Mouse (Mus musculus) CD4-positive, CD25-positive, alpha-beta regulatory T cell, adult 4 months (primary cell): ENCODE results near the gene Nxph1. TPM values are rescaled to one million over a fixed set of nuclear protein-coding genes. Genes with fewer than 3 reads are reported as not detected.

Source experiments
- ATAC-seq: one replicate; pipeline ENCODE4 v1.8.0; 2017
- polyA plus RNA-seq, 2 experiments: library from polyadenylated mRNA; unstranded; fragments of 100-300 nt; shearing (Covaris generic); gene quantifications; one replicate each; pipeline ENCODE4 v1.2.1; 2017

The Nxph1 gene
- polyA plus RNA-seq = not detected

DNA sequence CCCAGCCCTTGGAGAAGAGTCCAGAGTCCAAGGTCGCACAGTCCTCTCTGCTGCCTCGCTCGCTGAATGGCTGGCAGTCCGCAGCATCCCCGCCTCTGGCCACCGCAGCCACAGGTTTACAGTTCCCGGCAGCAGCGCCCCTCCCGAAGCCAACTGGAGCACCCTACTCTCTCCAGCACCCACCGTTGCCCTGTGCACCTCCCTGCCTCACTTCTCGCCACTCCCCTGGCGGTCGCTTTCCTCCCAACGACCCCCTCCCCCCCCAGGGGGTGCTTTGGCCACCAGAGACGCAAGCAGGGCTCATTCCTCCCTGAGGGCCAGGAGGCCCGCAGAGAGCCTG, at the start of gene Nxph1:
Nxph1 (plus strand) TSS at position 301 of the 340 bp plus-strand sequence.
- no peak for ATAC-seq

DNA sequence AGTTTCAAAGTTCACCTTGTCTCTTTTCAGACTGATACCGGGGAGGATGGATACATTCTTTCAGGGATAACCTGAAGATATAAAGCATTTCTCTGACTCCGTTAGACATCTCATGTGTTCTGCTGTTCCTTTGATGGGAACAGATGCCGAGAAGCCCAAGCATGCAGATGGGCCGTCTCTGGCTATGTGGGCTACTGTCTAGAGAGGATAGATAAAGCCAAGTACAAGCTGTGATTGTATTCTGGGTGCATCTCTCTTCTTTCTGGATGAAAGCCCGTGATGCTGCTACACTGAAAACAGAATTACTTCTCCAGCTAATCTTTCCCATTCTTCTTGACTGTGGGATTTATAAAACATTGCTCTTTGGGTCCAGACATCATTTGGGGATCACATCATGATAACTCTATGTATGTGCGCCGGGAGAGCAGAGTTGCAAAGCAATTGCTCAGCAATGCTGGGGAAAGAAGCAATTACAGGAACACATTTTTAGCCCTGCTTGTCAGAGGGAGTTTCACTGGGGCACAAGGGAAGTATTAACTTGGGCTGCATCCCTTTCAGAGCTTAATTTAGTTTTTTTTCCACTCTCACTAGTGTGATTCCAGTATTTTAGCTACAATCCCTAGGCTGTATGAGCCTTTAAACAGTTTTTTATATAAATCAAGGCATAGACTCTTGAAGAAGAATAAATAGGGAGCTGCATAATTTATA, 48.1 kb upstream of the Nxph1 start:
- ATAC-seq = no peak

DNA sequence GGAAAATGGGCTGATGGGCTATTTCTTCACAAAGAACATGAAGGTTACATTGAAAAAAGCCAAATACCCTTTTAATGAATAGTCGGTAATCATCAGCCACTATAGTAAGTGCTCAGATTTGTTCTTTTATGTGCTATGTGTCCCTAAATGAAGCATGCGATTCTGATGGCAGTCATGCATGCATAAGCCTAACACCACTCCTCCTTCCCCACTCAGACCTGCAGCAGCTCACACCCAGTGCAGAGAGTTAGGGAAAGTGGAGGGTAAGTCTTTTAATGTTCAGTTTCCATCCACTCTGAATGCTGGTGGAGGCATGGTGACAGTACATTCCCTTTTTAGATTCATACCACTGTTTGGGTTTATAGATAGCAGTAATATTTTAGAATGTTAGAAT, 47.5 kb upstream of the Nxph1 start:
- ATAC-seq = no peak

DNA sequence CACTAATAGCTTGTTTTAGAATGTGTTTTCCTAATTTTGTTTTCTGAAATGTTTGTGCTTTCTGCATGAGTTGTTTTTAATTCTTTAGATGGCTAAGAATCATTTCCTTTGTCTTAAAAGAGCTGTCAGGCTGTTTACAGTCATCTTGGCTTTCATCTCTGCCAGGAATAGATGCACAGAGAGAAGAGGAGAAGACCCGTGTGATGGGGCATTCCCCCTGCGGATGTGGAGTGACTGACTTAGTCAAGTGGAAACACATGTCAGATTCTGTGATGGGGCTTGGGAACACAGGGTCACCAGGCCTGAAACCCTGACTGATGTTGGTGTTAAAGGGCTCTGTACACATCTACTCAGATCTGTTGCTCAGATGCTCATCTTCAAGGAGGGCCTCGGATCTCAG, 40.3 kb upstream of the Nxph1 start:
- no peak for ATAC-seq

DNA sequence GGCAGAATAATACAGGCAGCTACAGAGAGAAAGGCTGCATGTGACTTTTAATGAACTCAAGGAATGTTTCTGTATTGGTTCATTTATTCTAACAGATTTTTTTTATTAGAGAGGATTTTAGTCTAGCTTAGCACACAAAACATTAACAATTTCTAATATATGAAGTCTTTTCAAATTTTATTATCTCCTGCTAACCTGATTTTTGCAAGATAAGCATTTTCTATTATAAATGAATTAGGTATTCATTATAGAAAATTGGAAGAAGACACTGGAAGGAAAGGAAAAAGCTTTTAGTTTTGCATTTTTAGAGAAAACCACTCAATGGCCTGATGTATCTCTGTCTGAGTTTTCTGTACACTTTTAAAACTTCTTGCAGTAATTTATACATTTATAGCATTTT, 34.8 kb upstream of the Nxph1 start:
- no peak for ATAC-seq

DNA sequence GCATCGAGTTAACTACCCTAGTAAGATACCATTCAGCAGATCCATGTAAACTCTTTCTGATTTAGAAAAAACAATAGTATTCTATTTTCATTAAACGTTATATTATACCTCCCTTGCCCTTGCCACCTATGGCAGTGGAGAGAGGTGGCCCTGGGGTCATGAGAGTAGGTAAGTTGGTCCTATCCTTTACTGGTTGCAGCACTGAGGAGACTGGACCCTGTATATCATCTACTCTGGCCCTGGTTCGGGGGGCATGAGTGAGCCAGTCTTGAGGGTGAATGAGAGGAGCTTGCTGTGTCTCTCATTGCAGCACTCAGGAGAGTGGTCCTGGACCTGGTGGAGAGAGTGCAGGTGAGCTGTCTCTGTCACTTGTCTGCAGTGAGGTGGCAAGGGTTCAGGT, 33.5 kb upstream of the Nxph1 start:
- ATAC-seq = no peak

DNA sequence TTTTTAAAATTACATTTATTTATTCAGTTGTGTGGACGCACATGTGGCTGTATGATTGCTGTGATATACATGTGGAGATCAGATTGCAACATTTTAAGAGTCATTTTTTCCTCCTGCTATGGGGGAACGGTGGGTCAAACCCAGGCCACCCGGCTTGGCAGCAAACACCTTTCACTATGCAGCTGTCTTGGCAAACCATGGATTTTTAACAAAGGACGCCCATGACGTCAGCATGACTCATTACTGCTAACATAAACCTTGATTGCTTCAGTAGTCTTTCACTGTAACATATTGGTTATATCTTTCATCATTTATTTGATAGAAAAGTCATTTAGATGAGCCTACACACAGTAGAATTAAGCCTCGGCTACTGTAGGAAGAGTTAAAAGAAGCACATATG, 23.8 kb upstream of the Nxph1 start:
- no peak for ATAC-seq

DNA sequence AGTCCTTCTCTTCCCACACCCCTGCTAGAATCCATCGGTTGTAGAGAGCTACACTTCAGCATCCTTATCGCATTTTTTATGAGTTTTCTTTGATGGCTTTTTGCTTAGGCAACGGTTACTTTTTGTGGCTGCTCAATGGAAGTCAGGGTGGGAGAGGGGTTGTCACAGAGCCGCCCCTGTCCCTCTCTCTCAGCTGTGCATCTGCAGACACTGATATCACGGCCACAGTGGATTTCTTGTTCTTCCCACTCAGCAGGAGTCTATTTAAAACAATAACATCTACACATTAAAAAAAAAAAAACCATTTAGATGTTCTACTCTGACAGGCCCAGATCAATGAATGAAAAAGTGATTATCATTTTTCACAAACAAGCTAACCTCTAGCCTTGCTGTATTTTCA, 13.0 kb upstream of the Nxph1 start:
- ATAC-seq = no peak

DNA sequence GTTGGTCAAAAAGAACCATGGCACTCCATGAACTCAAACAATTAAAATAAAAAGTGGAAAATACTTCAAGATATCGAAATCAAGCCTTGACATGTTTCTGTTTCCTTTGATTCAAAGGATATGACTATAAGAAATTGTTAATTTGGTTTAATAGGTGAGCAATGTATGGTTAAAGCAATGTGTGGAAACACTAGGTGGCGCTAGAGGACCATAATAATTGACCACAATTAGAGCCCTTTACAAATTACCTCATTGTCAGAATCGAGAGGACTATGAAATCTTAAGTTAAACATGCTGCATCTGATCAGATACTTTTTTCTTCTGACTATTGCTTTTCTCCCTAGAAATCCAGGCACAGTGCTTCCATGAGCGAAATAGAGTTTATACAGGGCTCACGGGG, 12.5 kb upstream of the Nxph1 start:
- peak; percentile 70 for ATAC-seq

DNA sequence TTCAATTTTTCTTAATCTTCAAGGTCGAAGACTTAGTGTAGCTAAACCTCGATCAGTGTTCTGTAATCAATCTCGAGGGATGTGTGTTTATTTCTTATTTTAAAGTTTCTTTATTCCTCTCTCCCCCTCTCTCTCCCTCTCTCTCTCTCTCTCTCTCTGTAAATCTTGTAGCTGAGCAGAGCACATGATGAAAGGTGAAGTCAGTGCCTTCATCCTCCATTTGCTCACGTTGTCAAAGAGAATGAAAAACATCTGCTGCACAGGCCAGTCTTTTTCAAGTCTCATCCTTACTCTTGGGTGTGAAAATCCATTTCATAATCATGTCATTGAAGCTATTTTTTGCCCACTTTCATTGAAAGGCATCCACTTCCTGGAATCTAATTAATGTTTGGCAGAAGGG, 12.1 kb upstream of the Nxph1 start:
- no peak for ATAC-seq

DNA sequence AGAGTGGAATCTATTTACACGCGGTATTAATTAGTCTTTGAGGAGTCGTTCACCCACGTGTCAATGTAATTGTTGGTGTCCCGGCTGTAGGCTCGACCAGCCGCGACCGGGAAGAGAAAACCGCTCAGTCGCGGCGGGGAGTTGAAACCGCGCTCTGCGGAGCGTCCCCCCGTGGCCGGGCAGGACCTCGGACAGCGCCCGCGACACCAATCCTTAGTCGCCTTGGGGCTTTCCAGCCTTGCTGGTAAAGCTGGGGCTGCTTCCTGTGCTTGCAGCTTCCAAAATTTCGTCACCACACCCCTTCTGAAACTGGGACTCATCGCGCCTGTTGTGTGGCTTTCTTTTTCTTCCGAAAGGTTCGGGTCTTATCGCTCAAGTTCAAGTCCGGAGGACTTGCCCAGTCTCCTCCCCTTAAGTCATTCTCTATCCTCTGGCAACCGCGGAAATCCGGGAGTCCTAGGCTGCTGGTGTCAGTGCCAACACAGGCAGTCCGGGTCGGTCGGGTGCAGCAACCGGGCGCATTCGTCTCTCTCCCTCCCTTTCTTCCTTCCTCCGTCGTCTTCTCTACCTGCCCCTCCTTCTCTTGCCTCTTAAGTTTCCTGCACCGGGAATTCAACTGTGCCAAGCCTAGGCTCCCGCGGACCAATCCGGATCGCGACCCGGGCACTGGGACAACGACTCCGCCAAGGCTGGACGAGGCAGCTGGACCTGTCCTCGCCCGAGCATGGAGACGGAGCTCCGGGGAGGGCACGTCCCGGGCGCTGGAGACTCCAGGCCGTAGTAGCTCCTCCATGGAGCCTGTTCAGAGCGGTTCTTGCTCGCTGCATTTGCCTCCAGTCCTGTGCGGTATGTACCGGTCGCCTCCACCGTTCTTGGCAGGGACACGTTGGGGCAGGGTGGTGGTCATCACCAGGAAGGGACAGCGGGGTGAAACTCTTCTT, 510 bp downstream of the Nxph1 start:
- ATAC-seq = no peak

DNA sequence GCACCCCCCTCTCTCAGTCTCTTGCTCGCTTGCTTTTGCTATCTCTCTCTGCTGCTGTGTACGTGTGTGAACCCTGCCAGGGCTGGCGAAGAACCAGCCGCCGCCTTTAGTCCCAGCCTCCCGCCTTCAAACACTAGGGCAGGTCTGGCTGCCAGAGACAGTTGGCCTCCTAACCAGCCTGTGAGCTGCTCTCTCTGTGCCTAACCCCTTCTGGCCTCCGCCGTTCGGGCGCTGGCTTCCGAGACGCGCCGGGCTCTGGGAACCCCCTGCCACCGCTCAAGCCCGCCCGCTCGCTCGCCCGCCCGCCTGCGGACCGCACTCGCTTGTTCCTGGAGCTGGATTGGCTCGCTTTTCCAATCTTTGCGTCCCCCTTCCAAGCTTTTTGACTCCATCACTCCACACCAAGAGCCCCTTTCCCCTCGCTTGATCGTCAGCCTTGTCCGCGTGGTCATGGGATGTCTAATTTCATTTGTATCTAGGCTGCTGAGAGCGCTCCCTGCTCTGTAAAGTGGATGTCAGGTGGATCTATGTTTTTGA, 1.5 kb downstream of the Nxph1 start:
- no peak for ATAC-seq

DNA sequence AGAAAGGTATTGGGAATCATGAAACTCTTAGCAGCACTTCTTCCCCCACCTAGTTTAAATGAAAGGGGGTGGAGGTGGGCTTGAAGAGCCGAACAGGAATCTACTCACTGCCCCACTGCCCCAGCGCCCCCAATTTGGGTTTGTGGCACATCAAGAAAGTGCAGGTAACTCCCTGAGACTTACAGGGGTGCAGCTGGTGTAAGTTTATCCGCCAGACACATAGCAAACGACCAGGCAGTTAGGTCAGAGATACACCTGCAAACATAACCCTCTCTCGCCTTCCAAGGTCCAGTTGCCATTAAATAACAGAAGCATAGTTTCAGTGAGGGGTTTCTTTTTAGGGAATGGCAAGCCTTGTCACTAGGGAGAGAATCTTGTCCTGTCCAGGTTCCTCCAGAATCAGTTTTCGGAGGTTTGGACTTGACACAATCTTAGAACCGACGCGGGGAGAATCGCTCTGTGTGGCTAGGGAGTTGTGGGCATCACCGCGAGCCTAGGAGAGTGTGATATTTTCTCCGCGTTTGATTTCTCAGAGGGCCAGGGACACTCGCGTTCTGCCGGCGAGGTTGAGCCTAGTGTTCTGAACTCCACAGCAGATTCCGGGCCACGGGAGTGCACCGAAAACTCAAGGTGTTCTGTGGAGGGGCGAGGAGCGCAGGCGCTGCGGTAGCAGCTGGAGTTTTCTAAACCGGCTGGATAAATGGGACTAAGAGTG, 2.5 kb downstream of the Nxph1 start:
- ATAC-seq = no peak

DNA sequence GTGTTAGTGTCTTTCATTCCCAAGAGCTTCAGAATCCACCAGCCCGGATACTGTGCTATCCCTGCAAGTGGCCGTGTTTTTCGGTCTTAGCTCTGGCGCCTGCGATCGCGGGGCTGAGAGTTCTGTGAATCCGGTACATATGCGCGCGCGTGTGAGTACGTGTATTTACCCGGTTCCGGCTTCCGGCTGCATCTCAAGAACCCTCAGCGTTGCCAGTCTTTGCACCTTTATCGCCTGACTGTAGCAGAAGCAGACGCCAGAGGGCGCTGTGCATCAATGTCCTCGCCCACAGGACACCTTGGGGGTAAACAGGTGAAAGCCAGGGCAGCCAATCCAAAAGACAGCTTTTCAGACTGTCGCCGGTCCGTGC, 3.1 kb downstream of the Nxph1 start:
- ATAC-seq = peak; percentile 39

DNA sequence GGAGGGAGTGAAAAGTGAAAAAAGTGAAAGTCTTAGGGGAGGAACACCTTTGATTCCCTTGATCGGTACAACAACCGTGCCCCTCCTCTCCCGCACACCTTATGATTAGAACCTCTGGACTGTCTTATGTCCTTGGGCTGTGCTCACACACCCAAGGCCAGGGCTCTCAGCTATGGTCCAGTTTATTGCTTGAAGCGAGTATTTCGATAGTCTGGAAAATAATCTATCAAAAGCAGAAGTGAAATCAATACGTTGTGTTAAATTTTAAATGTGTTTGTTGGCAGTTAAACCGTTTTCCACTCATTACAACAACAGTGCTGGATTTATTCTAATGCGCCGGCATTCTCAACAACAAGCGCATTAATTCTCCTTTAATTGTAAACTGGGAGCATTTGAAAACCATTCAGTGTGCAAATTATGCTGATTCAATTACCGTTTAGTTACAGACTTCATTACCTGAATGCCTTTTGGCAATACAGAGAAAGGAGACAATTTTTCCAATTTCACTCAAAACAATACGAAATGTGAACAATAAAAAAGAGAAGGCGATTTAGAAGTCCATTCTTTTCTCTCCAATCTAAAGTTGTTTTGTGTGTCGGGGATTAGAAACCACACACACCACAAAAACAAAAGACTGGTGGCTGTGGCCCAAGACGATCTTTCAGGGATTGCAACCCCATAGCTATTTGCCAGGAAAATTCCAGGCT, 3.8 kb downstream of the Nxph1 start:
- ATAC-seq = no peak

DNA sequence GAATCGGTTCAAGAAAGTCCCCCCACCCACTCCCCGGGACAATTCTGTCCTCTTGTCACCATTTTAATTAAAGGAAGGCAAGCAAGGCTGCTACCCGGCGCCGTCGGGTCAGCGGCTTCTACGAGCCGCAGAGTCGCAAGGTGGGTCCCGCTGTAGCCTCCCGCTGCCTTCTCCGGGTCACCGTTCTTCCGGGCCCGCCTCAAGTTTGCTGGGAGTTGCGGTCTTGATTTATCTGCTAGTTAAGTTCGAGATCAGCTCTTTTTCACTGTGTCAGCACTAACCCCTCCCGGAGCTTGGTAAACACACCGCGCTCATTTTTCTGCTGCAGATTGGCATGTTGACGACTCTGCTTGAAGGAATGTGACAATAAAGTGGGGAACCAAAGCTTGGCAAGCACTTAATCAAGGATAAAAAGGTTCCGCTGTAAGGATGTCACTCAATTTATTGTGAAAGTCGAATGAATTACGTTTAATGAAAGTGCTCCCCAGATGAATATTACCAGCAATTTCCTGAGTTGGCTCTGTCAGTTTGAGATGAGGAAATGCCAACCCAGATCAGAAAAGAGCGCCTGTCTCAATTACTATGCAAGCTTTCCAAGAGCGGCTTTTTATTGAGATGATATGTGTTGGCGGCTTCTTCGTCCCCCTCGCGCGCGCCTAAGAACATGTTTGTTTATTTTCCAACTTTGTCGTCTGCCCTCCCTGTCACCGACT, 7.7 kb downstream of the Nxph1 start:
- no peak for ATAC-seq

DNA sequence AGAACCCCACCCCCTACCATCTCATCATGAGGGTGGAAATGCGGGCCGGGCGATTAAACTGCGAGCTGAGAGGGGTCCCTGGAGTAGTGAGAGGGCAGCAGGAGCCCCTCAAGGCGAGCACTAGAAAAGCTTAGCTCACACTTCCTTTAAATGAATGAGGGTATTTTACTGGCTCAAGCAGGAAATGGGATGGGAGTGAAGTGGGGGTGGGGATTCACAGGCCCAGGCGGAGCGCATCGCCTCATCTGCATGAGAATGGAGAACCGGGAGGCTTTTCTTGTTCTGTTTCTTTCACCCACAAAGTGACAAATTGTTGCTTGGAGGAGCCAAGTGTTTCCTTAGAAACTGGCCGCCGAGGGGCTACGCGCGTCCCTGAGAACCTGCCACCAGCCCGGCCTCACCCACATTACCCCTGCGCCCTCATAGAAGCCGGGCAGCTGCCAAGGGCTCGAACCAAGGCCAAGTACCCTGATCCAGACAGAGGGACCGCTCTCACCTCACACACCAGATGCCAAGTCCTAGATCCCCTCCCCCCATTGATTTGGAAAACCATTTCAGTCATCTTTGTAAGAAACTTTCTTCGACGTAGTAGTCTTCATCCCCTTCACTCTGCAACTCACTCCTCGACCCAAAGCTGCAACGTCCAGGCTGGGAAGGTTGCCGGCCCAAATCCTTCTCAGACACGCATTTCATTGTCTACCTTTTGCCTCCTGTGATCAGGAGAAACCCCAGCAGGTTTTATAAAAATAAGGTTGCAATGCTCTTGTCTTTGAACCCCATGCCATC, 8.7 kb downstream of the Nxph1 start:
- ATAC-seq = no peak

DNA sequence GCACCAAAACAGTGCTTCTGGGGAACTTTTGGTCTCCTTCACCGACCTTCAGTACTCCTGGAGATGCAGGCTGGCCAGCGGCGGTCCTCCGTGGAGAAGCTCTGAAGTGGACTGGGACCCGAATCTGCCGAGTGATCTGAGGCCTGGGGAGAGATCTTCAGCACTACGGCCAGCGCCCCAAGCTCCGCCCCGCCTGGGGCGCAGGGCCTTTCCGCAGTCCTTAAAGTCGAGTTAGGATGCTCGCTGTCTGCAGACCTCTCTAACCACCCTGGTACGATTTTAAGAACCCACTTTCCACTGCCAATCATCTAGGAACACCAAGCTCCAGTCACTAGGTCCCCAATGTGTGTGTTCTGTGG, 9.3 kb downstream of the Nxph1 start:
- ATAC-seq = no peak

DNA sequence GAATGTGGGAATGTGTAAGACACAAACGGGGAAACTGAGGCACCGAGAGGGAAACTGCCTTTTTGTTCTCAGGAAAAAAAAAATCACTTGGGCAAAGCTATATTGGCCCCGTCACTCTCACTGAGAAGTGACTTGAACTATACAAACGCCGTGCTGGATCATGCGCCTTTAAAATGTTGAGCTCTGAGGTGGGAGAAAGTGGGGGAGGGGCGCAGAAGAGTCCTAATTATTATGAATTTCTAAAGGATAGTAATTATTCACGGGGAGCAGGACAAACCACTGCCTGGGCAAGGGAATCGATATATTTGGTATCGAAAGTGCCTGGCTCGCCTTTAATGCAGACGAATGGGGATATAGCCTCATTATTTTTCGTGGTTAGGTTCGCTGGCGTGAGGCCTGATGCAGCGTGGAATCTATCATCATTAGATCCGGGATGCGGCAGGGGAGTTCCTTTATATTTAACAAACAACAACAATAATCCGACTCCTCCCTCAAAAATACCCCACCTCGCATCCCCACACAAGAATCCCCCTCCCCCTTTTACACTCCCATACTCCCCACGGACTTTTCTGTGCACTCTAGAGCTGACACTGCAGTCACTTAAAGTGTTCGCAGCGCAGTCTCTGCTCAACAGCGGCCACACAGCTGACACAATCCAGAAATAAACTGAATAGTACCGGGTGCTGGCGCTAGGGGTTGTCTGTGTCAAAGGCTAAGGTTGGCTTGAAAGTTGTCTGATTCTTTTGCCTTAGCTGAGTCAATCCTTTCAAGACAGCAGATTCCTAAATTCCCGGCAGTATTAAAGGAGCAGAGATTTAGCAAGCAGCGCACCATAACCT, 10.1 kb downstream of the Nxph1 start:
- no peak for ATAC-seq

DNA sequence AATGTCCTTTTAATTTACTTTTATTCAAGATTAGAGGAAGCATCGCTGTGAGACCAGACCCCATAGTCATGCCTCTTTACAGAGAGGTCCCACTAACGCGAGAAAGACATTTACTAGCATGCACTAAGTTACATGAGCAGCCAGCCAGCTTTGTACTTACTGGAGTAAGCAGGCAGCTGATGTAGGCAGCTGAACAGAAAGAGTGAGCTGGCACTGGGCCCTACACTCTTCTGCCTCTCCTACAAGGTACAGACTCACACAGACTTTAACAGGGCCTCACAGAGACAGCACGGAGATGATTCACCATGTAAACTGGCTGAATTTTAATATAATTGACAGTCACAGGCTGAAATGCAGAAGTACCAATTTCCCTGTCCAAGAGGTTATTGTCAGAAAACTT, 11.6 kb downstream of the Nxph1 start:
- ATAC-seq = no peak
